Mouse (Mus musculus) brain, embryonic 14.5 days (tissue): ENCODE data around the gene Syne3.

Source experiments
- CTCF ChIP-seq: fragments of 200-500 bp; IDR thresholded peaks from 2 replicates; pipeline ENCODE4 v1.5.1; 2012; ENCODE audit warnings: inconsistent platforms, mild to moderate bottlenecking, moderate library complexity, borderline replicate concordance; ENCODE audit not compliant: insufficient read depth, insufficient read length; ENCODE audit errors: extremely low read depth
- POLR2A ChIP-seq: fragments of 200-500 bp; IDR thresholded peaks from 2 replicates; pipeline ENCODE4 v1.6.1; 2012; ENCODE audit warnings: mild to moderate bottlenecking, inconsistent platforms, borderline replicate concordance; ENCODE audit not compliant: poor library complexity, insufficient read depth, insufficient read length, severe bottlenecking; ENCODE audit errors: extremely low read depth

DNA sequence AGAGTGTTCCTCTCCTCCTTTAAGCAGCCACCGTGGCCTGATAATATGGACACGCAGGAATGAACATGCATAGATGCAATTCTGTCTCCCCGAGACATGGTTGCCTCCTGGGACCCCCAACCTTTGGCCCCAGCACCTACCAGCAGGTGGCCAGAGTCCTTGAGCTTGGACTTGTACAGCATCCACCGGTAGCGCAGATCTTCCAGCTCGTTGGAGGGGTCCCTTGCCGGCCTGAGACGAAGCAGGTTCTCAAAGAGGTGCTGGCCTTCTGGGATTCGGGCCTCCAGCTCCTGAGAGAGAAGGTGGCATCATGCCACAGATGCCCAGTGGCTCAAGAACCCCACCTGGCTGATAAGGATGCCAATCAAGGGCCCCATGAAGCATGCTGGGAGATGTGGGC is 69.1 kb downstream of the Syne3 start:
- no peak for TF ChIP-seq POLR2A
- no peak for TF ChIP-seq CTCF
